Mouse (Mus musculus): ENCODE measurements around the gene Dcun1d4. TPM values are rescaled to one million over a fixed set of nuclear protein-coding genes. Genes with fewer than 3 reads are reported as not detected.
"Not testable (repeated sequence)": the region's sequence is repeated elsewhere in the genome, so short reads cannot be mapped to it uniquely, and the experiment has no call there.

The Dcun1d4 gene
- total RNA-seq, 2 experiments from 2014 or later: 38.0 to 38.1 TPM

GRCm38 (mm10) chr5:73544111-73544753 lies 63.4 kb downstream of the Dcun1d4 start:
- DNase-seq (ENCODE audit: low spot score in 2 of 2): no peak

GRCm38 (mm10) chr5:73545641-73546040 lies 64.8 kb downstream of the Dcun1d4 start:
- no peak for DNase-seq (ENCODE audit: low spot score in 2 of 2)

- no peak for DNase-seq (ENCODE audit: low spot score in 2 of 2)
Observed at GRCm38 (mm10) chr5:73547252-73547651, 66.5 kb downstream of the Dcun1d4 start.

- no peak for DNase-seq (ENCODE audit: low spot score in 2 of 2)
Observed at GRCm38 (mm10) chr5:73548237-73548636, 67.4 kb downstream of the Dcun1d4 start.

GRCm38 (mm10) chr5:73548838-73549237 lies 68.0 kb downstream of the Dcun1d4 start:
- DNase-seq (ENCODE audit: low spot score in 2 of 2): no peak

- DNase-seq (ENCODE audit: low spot score in 2 of 2): no peak
Observed at GRCm38 (mm10) chr5:73551836-73552235, 71.0 kb downstream of the Dcun1d4 start.

GRCm38 (mm10) chr5:73553903-73554302 lies 73.1 kb downstream of the Dcun1d4 start:
- DNase-seq (ENCODE audit: low spot score in 2 of 2): no peak

- DNase-seq (ENCODE audit: low spot score in 2 of 2): no peak
Observed at GRCm38 (mm10) chr5:73555096-73555852, 74.5 kb downstream of the Dcun1d4 start.

- no peak for DNase-seq (ENCODE audit: low spot score in 2 of 2)
Observed at GRCm38 (mm10) chr5:73556733-73557425, 76.1 kb downstream of the Dcun1d4 start.

GRCm38 (mm10) chr5:73558756-73559155 lies 78.0 kb downstream of the Dcun1d4 start:
- no peak for DNase-seq (ENCODE audit: low spot score in 2 of 2)

GRCm38 (mm10) chr5:73564038-73564437 lies 83.2 kb downstream of the Dcun1d4 start:
- no peak for DNase-seq (ENCODE audit: low spot score in 2 of 2)

- DNase-seq (ENCODE audit: low spot score in 2 of 2): no peak
Observed at GRCm38 (mm10) chr5:73566119-73566518, 85.3 kb downstream of the Dcun1d4 start.

GRCm38 (mm10) chr5:73566892-73567291 lies 86.1 kb downstream of the Dcun1d4 start:
- no peak for DNase-seq (ENCODE audit: low spot score in 2 of 2)

- DNase-seq (ENCODE audit: low spot score in 2 of 2): no peak
Observed at GRCm38 (mm10) chr5:73569181-73569580, 88.4 kb downstream of the Dcun1d4 start.

GRCm38 (mm10) chr5:73571395-73572156 lies 90.8 kb downstream of the Dcun1d4 start:
- no peak for DNase-seq (ENCODE audit: low spot score in 2 of 2)

GRCm38 (mm10) chr5:73572846-73573245 lies 92.0 kb downstream of the Dcun1d4 start:
- no peak for DNase-seq (ENCODE audit: low spot score in 2 of 2)

GRCm38 (mm10) chr5:73573789-73574188 lies 93.0 kb downstream of the Dcun1d4 start:
- DNase-seq (ENCODE audit: low spot score in 2 of 2): no peak

GRCm38 (mm10) chr5:73574616-73575015 lies 93.8 kb downstream of the Dcun1d4 start:
- DNase-seq (ENCODE audit: low spot score in 2 of 2): no peak

GRCm38 (mm10) chr5:73576708-73577107 lies 95.9 kb downstream of the Dcun1d4 start:
- DNase-seq (ENCODE audit: low spot score in 2 of 2): no peak

GRCm38 (mm10) chr5:73578131-73578530 lies 97.3 kb downstream of the Dcun1d4 start:
- no peak for DNase-seq (ENCODE audit: low spot score in 2 of 2)

GRCm38 (mm10) chr5:73584011-73584410 lies 103.2 kb downstream of the Dcun1d4 start:
- not testable (repeated sequence) for DNase-seq (ENCODE audit: low spot score in 2 of 2)
